Mouse (Mus musculus): Measurements from ENCODE around the gene Maff.

- no peak for TF ChIP-seq CTCF (IDR thresholded peaks at IDR 0.05; ENCODE audit: borderline replicate concordance, control insufficient read depth, extremely low read depth, insufficient read depth, low read length, poor library complexity)
- TF ChIP-seq POLR2A (IDR thresholded peaks at IDR 0.05; ENCODE audit: control insufficient read depth, extremely low read depth, insufficient read depth, low read length, poor library complexity), result no peak
These were observed 14.6 kb downstream of the Maff start for GRCm38 (mm10) chr15:79361023-79361422.

All from thymus, adult 2 months (tissue).